Mouse (Mus musculus) stomach, postnatal 0 days (tissue): ENCODE results near the gene Ankrd39.

ENCODE experiments used
- CTCF ChIP-seq: IDR thresholded peaks from 2 replicates; pipeline ENCODE4 v1.5.1; 2016; ENCODE audit warnings: antibody characterized with exemption, low read depth, mild to moderate bottlenecking, moderate library complexity
- EP300 ChIP-seq: optimal IDR thresholded peaks from 2 replicates; pipeline ENCODE3; 2016; ENCODE audit warnings: antibody characterized with exemption

GRCm38 (mm10) chr1:36538727-36539126 lies 8.5 kb downstream of the Ankrd39 start:
- TF ChIP-seq CTCF (no peak), EP300 (no peak)
